15 mouse cellular contexts compared by ENCODE assay signal in genomic region chr2:10309656-10310055, GRCm38 (mm10).
"Had no signal": no experiment of that assay in that cellular context is flagged by ENCODE, and none has a peak within 500 bp of the region (broad histone marks: within the 10 kb centered on the region; RNA-seq: fewer than 3 reads in every experiment).

No protein-coding gene starts in this region.

- H3K4me1 ChIP-seq: midbrain, embryonic 10.5 days; midbrain, embryonic 12.5 days; neural tube, embryonic 12.5 days had no signal

- DNase-seq: lung, adult 18-20 months; lung, embryonic 14.5 days; lung, postnatal 4 days; retina, postnatal 1 day; right cerebral cortex, adult 18-20 months; right cerebral cortex, postnatal 25 days; right cerebral cortex, postnatal 4 days; spleen, adult 18-20 months; thymus, adult 18-20 months; thymus, postnatal 14 days; thymus, postnatal 36 days had no signal

- H3K9ac ChIP-seq: lung, embryonic 14.5 days; midbrain, embryonic 12.5 days; midbrain, embryonic 15.5 days; neural tube, embryonic 12.5 days had no signal

- H3K27ac ChIP-seq: midbrain, embryonic 10.5 days; midbrain, embryonic 12.5 days; midbrain, embryonic 15.5 days; neural tube, embryonic 12.5 days had no signal

- H3K9me3 ChIP-seq: midbrain, embryonic 10.5 days; midbrain, embryonic 12.5 days; midbrain, embryonic 15.5 days; neural tube, embryonic 12.5 days had no signal

- H3K36me3 ChIP-seq: midbrain, embryonic 10.5 days; midbrain, embryonic 12.5 days; midbrain, embryonic 15.5 days; neural tube, embryonic 12.5 days had no signal

- H3K4me3 ChIP-seq: midbrain, embryonic 10.5 days; midbrain, embryonic 12.5 days; midbrain, embryonic 15.5 days; neural tube, embryonic 12.5 days had no signal

- H3K27me3 ChIP-seq: midbrain, embryonic 12.5 days; midbrain, embryonic 15.5 days; neural tube, embryonic 12.5 days had no signal

- ATAC-seq: midbrain, embryonic 15.5 days had no signal

- H3K4me2 ChIP-seq: lung, embryonic 14.5 days; midbrain, embryonic 12.5 days; midbrain, embryonic 15.5 days; neural tube, embryonic 12.5 days had no signal
